In genomic region chr7:63851841-63852533, GRCm38 (mm10) we compare ENCODE assay signal across 9 mouse cellular contexts.
DNase-seq lines count a peak whose midpoint lies in the region; ATAC-seq and TF ChIP-seq lines count a peak whose summit lies in the region.
"Had no signal": no experiment of that assay in that cellular context is flagged by ENCODE, and none has a peak within 500 bp of the region (broad histone marks: within the 10 kb centered on the region; RNA-seq: fewer than 3 reads in every experiment).

No protein-coding gene starts in this region.

- TF ChIP-seq EP300 in heart, postnatal 0 days (IDR thresholded peaks at IDR 0.05; ENCODE audit: low read depth) = no peak

- no peaks in the 10 kb centered on the region for H3K9me3 ChIP-seq in midbrain, postnatal 0 days (ENCODE audit: low read length)
- H3K9me3 ChIP-seq in midbrain, embryonic 14.5 days (ENCODE audit: control insufficient read depth, low read length) = no peaks in the 10 kb centered on the region
- H3K9me3 ChIP-seq in heart, postnatal 0 days (replicated peaks; ENCODE audit: control insufficient read depth, low read length) = no peaks in the 10 kb centered on the region
- no peaks in the 10 kb centered on the region for H3K9me3 ChIP-seq in stomach, embryonic 16.5 days (replicated peaks; ENCODE audit: control insufficient read depth, low read length)
- no peaks in the 10 kb centered on the region for H3K9me3 ChIP-seq in forebrain, embryonic 10.5 days
- H3K9me3 ChIP-seq: hindbrain, embryonic 15.5 days had no signal

- H3K4me3 ChIP-seq in midbrain, postnatal 0 days (ENCODE audit: low read depth, low read length) = no peak overlapping the region
- H3K4me3 ChIP-seq in midbrain, embryonic 14.5 days (replicated peaks; ENCODE audit: low read depth, low read length) = no peak overlapping the region
- no peak overlapping the region for H3K4me3 ChIP-seq in heart, postnatal 0 days (ENCODE audit: low read depth, low read length)
- no peak overlapping the region for H3K4me3 ChIP-seq in stomach, embryonic 16.5 days (replicated peaks; ENCODE audit: low read length)
- H3K4me3 ChIP-seq in forebrain, embryonic 10.5 days = no peak overlapping the region
- H3K4me3 ChIP-seq: hindbrain, embryonic 15.5 days had no signal

- no peak overlapping the region for H3K4me2 ChIP-seq in midbrain, postnatal 0 days (ENCODE audit: low read depth, low read length, poor library complexity, severe bottlenecking)
- no peak overlapping the region for H3K4me2 ChIP-seq in midbrain, embryonic 14.5 days (ENCODE audit: low read length)
- no peak overlapping the region for H3K4me2 ChIP-seq in heart, postnatal 0 days (ENCODE audit: low read depth, low read length)
- H3K4me2 ChIP-seq in stomach, embryonic 16.5 days (ENCODE audit: low read depth, low read length) = no peak overlapping the region
- H3K4me2 ChIP-seq: hindbrain, embryonic 15.5 days had no signal

- ATAC-seq in midbrain, postnatal 0 days (ENCODE audit: low FRiP score) = no peak; the same call in 1 of the 2 replicates
- ATAC-seq in midbrain, embryonic 14.5 days (ENCODE audit: low FRiP score, low TSS enrichment) = no peak
- peak; percentile 61; the same call in 1 of the 2 replicates for ATAC-seq in heart, postnatal 0 days (ENCODE audit: insufficient read depth, low read depth)
- peak; percentile 85 for ATAC-seq in stomach, embryonic 16.5 days (ENCODE audit: insufficient read depth, low FRiP score)
- no peak for ATAC-seq in monocyte, adult 5-6 weeks (replicated peaks; ENCODE audit: insufficient number of reproducible peaks, low FRiP score, low TSS enrichment, poor library complexity, severe bottlenecking)

- H3K9ac ChIP-seq in midbrain, postnatal 0 days (replicated peaks; ENCODE audit: low read length, poor library complexity, severe bottlenecking) = no peak overlapping the region
- no peak overlapping the region for H3K9ac ChIP-seq in midbrain, embryonic 14.5 days (replicated peaks; ENCODE audit: low read length)
- H3K9ac ChIP-seq in heart, postnatal 0 days (replicated peaks; ENCODE audit: low read depth, low read length) = no peak overlapping the region
- no peak overlapping the region for H3K9ac ChIP-seq in stomach, embryonic 16.5 days (ENCODE audit: low read length)
- H3K9ac ChIP-seq: hindbrain, embryonic 15.5 days had no signal

- no peaks in the 10 kb centered on the region for H3K27me3 ChIP-seq in midbrain, postnatal 0 days (ENCODE audit: insufficient read depth, low read length)
- H3K27me3 ChIP-seq in midbrain, embryonic 14.5 days (ENCODE audit: control insufficient read depth, insufficient read depth, low read length) = no peaks in the 10 kb centered on the region
- no peaks in the 10 kb centered on the region for H3K27me3 ChIP-seq in heart, postnatal 0 days (ENCODE audit: control insufficient read depth, insufficient read depth, low read length)
- no peaks in the 10 kb centered on the region for H3K27me3 ChIP-seq in stomach, embryonic 16.5 days (ENCODE audit: control insufficient read depth, insufficient read depth, low read length)
- no peaks in the 10 kb centered on the region for H3K27me3 ChIP-seq in forebrain, embryonic 10.5 days (ENCODE audit: poor library complexity, severe bottlenecking)
- H3K27me3 ChIP-seq: hindbrain, embryonic 15.5 days had no signal

- DNase-seq in midbrain, postnatal 0 days (ENCODE audit: low spot score) = peak; percentile 36
- no peak for DNase-seq in midbrain, embryonic 14.5 days
- DNase-seq in brain, adult 2 months (ENCODE audit: low read depth, low spot score) = peak; percentile 98
- DNase-seq in heart, postnatal 0 days (ENCODE audit: low spot score) = peak; percentile 31
- DNase-seq in left cerebral cortex, postnatal 10 days (ENCODE audit: extremely low spot score in 1 of 2, low spot score in 2 of 2) = peak; percentile 16 to 44
- DNase-seq in forebrain, embryonic 10.5 days (ENCODE audit: extremely low spot score, low spot score) = no peak

- WGBS in midbrain, postnatal 0 days = 58% methylated on average over 7 of the region's 7 CpGs
- whole genome bisulfite sequencing in midbrain, embryonic 14.5 days = 63% methylated on average over 7 of the region's 7 CpGs
- 41% methylated on average over 7 of the region's 7 CpGs for WGBS in heart, postnatal 0 days
- 45% methylated on average over 7 of the region's 7 CpGs for WGBS in stomach, embryonic 16.5 days
- 60% methylated on average over 7 of the region's 7 CpGs for WGBS in forebrain, embryonic 10.5 days

- intact Hi-C loops in left cerebral cortex, postnatal 10 days (cut with DNase I) = loop anchor here (10.0 kb wide), 1 partner anchor 303 kb away; the partner anchor contains the start of gene Trpm1

- no peaks in the 10 kb centered on the region for H3K4me1 ChIP-seq in midbrain, postnatal 0 days (ENCODE audit: insufficient read depth, low read length)
- no peaks in the 10 kb centered on the region for H3K4me1 ChIP-seq in midbrain, embryonic 14.5 days (ENCODE audit: control insufficient read depth, insufficient read depth, low read length)
- H3K4me1 ChIP-seq in heart, postnatal 0 days (ENCODE audit: control insufficient read depth, insufficient read depth) = no peaks in the 10 kb centered on the region
- no peaks in the 10 kb centered on the region for H3K4me1 ChIP-seq in stomach, embryonic 16.5 days (ENCODE audit: control insufficient read depth, insufficient read depth, low read length)
- H3K4me1 ChIP-seq in forebrain, embryonic 10.5 days = no peaks in the 10 kb centered on the region
- H3K4me1 ChIP-seq: hindbrain, embryonic 15.5 days had no signal

- TF ChIP-seq CTCF in midbrain, postnatal 0 days (IDR thresholded peaks at IDR 0.05) = peak; percentile 53
- TF ChIP-seq CTCF in heart, postnatal 0 days (IDR thresholded peaks at IDR 0.05; ENCODE audit: low read depth) = peak; percentile 54

- H3K27ac ChIP-seq in midbrain, postnatal 0 days (ENCODE audit: low read depth, low read length) = no peak overlapping the region
- no peak overlapping the region for H3K27ac ChIP-seq in midbrain, embryonic 14.5 days (replicated peaks; ENCODE audit: low read depth, low read length)
- H3K27ac ChIP-seq in heart, postnatal 0 days (ENCODE audit: low read depth) = no peak overlapping the region
- no peak overlapping the region for H3K27ac ChIP-seq in stomach, embryonic 16.5 days (ENCODE audit: low read length)
- no peak overlapping the region for H3K27ac ChIP-seq in forebrain, embryonic 10.5 days
- H3K27ac ChIP-seq: hindbrain, embryonic 15.5 days had no signal

- H3K36me3 ChIP-seq in midbrain, postnatal 0 days (ENCODE audit: insufficient read depth, low read length) = no peaks in the 10 kb centered on the region
- no peaks in the 10 kb centered on the region for H3K36me3 ChIP-seq in midbrain, embryonic 14.5 days (ENCODE audit: control insufficient read depth, insufficient read depth, low read length)
- no peaks in the 10 kb centered on the region for H3K36me3 ChIP-seq in heart, postnatal 0 days (replicated peaks; ENCODE audit: control insufficient read depth, insufficient read depth, low read length)
- no peaks in the 10 kb centered on the region for H3K36me3 ChIP-seq in stomach, embryonic 16.5 days (ENCODE audit: control insufficient read depth, insufficient read depth, low read length)
- no peaks in the 10 kb centered on the region for H3K36me3 ChIP-seq in forebrain, embryonic 10.5 days (replicated peaks)
- H3K36me3 ChIP-seq: hindbrain, embryonic 15.5 days had no signal

Comparison
In these comparisons a context has a peak if more than half of its experiments do, and no peak if none do; other contexts are left out.
1. DNase-seq: peak in midbrain, postnatal 0 days (single experiment), brain, adult 2 months (single experiment), heart, postnatal 0 days (single experiment) and left cerebral cortex, postnatal 10 days (2 of 2); none in midbrain, embryonic 14.5 days (single experiment) and forebrain, embryonic 10.5 days (single experiment).
2. ATAC-seq: peak in heart, postnatal 0 days (single experiment) and stomach, embryonic 16.5 days (single experiment); none in midbrain, postnatal 0 days (single experiment), midbrain, embryonic 14.5 days (single experiment) and monocyte, adult 5-6 weeks (single experiment).